Mouse (Mus musculus) layer of hippocampus, adult 8-10 months (tissue): Measurements from ENCODE around the gene Tyms. TPM values are rescaled to one million over a fixed set of nuclear protein-coding genes. Genes with fewer than 3 reads are reported as not detected.
"Not testable (repeated sequence)": the region's sequence is repeated elsewhere in the genome, so short reads cannot be mapped to it uniquely, and the experiment has no call there.

Experiments used
- DNase-seq, 2 experiments: peaks; one replicate each; pipeline ENCODE4 v3.0.0; 2022; ENCODE audit warnings: low spot score in 2 of 2
- total RNA-seq, 4 experiments: library from RNA; stranded (reverse); gene quantifications; 2 replicates each; pipeline ENCODE4 v1.2.4; 2022

Gene Tyms
- total RNA-seq, 4 experiments from 2014 or later: 4.9 to 9.1 (median 6.2) TPM

DNA sequence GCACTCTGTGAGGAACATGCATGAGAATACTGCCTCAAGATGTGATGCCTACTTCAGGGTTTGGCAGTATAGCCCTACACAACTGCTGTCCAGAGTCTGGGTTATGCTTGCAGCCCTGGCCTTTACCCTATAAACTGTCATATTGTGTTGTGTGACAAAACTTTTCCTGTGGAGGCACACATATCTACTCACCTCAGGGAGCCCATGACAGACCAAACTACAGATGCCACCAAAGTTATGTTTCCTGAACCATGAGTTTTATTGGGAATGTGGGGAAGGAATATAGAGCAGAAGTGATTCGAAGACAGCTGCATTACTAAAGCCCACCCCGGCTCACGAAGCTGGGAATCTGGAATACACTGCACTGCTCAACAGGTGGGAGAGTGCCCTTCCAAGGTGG is 29.9 kb upstream of the Tyms start:
- DNase-seq: no peak

DNA sequence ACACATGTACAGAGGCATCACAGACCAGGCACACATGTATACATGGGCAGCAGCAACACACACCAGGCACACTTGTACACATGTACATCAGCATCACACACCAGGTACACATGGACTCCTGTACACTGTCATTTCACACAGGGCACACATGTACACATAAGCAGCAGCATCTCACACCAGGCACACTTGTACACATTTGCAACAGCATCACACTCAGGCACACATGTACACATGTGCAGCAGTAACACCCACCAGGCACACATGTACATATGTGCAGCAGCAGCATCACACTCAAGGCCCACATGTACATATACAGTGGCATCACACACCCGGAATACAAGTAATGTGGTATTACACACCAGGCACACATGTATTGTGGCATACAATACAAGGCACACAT is 24.8 kb upstream of the Tyms start:
- no peak for DNase-seq

DNA sequence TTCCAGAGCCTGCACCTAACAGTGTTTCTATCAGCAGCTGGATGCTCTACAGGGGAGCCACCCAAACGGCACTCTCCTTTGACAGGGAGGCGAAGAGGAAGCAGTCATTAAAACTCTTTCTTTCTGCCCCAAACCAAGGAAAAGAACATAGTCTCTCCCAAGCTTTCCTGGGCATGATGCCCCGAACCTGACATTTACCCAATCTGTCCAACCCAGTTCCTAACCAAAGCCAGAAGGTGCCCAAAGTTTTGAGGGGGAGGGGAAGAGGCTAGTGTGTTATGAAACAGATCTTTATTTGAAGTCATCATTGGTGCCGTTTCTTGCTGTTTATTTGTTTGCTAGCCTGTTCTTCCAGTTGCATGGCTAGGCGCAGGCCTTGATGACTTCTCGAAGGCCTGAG is 22.3 kb upstream of the Tyms start:
- no peak for DNase-seq

DNA sequence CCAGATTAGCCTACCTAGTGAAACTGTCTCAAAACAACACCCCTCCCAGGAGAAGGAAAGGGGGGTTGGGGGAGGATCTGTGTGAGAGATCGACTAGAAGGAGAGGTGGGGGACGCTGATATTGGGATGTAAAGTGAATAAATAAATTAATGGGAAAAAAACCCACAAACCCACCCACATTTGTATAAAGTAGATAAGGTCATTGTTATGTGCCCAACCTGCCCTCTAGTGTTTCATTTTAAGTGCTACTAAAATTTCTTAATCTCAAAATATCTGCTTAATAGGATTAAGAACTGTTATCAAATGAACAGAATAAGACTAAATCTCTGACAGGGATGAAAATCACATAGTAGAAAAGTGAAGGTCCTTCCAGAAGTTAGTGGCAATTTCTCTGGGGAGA is 21.0 kb upstream of the Tyms start:
- no peak for DNase-seq

DNA sequence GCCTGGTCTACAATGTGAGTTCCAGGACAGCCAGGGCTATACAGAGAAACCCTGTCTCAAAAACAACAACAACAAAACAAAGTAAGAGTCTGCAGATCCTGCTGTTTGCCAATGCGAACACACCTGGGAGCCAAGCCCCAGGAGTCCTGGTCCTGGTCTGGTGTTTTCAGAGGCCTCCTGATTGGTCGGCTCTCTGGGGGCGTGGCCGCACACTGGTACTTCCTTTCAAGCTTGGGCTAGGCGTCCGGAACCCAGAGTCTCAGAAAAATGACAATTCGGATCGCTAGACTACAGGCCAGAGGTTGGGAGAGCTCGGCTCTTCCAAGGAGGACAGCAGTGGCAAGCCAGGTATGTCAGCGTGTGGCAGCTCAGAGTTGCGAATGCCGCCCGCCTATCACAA is 19.3 kb upstream of the Tyms start:
- no peak for DNase-seq

DNA sequence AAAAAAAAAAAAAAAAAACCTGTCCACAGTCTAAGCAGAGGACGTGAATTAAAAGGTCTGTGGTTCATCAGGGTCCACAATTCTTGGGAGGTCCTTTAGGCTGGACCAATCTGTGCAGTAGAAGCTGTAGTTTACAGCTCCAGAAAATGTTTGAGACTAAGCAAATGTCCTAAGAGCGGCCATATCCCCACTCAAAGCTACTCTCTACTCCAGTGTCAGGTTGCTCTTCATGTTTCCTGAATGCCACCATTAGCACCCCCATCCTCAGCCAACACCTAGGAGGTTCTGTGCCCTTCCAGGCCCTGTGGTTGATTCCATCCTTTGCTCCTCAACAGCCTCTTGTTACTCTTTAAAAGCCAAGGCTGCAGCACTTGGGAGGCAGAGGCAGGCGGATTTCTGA is 1.0 kb downstream of the Tyms start:
- DNase-seq: no peak

DNA sequence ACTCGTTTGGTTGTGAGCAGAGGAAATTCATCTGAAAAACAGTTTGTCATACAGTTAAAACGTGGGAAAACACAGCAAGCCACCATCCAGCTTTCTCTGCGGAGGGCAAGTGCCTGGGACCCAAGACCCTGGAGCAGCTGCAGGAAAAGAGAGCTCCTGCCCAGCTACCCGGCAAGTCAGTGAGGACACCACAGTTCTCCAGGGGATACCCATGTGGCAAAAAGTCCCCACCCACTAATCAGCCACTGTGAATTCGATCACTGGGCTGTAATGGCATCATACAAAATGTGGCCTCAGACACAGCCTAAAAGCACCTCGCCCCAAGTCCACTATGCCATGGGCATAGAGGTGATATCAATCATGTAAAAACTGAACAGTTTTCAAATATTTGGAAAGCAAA is 1.7 kb downstream of the Tyms start:
- DNase-seq: no peak

DNA sequence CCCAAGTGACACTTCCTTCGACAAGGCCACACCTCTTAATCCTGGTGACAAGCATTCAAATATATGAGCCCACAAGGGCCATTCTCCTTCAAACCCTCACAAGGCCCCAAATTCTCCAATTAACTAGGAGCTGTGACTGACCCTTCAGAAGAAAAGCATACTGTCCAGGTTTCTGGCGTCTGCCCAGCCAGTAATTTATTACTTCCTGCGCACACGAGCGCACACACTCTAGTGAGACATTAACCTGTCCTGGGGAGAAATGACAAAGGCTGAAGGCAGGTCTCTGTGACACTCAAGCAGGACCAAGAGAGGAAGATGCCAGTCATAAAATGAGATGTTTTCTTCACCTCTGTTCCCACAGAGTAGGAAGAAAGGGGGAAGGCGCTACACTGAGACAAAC is 5.7 kb downstream of the Tyms start:
- DNase-seq: no peak

DNA sequence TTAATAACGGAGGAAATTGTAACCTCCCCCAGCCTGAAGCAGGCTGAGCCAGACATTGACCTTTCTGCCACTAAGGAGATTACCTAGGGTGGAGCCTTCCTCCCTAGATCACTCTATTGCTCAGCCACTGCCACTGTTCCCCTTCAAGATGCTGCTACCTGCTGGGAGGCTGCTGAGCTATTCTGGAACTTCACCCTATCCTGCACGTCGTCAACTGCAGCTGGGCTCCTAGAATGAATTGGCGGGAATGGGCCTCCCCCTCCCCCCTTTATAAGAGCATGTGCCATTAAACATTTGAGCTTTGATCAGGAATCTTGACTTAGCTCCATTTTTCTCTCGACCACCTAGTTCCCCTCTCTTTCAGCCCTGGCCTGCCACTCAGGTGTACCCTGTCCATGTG is 13.8 kb downstream of the Tyms start:
- not testable (repeated sequence) for DNase-seq

DNA sequence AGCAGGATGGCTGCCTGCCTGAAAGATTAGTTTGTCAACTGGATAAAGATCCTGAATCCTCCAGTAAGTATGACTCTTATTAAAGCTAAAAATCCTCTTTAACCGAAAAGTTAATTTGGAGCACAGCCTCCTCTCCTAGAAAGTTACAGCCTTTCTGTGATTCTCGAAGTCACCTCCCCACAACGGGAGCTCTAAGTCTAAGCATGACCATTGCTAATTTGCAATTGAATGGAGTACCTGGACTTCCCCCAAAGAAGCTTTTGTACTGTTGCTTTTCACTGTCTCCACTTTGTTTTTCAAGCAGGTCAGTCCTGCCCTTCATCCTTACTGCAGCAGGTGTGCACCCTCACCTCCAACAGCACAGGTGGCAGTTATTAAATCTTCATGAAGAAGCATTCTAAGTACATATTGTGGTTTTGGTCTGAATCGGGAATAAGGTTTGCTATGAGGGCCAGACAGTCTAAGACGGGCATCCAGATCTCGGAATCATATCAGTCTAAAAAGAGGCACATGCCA is 15.1 kb downstream of the Tyms start:
- DNase-seq: no peak

DNA sequence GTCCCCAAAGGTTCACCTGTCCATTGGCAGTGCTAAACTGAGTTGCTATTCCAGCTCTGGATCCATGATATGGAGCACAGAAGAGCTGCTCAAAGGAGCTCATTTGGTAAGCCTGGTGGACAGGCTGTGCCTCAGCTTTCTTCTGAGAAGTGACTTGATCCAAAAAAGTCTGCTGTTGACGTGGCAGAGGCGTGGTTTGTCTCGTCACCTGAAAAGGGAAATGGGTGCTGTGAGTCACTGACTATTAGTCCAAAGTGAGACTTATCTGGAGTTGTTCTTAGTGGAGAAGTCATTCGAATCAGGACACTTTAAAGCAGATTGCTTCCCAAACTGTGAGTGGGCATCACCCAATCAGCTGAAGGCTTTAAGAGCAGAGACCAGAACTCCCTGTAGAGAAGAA is 33.6 kb downstream of the Tyms start:
- DNase-seq: not testable (repeated sequence)

DNA sequence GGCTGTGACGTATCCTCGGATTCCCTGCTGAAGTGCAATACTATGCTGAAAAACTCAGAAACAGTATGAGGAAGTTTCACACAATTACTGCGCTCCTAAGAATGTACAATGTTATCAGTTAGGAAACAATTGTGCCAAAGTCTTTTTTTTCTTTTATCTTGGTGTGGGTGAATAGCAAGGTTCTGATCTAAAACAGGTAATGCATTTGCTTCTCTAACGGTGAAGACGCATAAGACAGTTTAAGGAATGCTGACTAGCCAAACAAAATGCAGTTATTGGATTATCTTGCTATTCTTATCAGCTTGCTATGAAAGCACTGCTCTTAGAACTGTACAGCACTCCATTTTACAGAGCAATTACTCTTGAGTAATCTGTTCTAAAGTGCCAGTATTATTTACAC is 34.1 kb downstream of the Tyms start:
- DNase-seq: not testable (repeated sequence)

DNA sequence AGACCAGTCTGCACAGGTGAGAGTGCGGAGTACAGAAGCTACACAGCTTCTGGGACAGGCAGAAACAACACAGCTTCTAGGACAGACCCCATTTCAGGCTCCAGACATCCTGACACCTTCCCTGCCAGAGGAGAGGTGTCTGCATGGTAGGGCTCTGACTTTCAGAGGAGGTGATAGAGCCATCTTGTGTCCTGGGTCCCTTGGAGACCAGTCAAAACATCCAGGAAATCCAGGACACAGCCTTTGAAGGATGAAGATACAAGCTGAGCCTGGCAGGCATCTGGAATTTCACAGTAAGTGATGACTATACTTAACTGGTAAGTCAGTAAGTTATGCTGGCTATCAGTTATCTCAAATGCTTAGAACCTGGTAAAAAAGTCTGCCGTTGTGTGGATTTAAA is 36.3 kb downstream of the Tyms start:
- DNase-seq: not testable (repeated sequence)

DNA sequence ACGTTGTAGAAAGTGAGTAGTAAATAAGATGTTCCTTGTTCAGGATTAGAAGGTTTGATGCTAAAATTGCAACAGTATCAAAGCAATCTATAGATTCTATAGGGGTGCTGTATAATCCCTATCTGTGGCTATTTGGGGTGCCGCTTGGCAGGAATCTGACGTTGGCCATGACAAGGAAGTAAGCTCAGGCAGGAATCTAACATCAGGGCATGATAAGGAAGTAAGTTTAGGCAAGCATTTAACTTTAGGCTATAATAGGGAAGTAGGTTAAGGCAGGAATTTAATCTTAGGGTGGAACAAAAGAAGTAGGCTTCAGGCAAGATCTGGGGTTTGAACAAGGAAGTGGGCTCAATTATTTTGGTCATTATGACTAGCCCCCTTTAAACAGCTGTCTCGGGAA is 37.6 kb downstream of the Tyms start:
- DNase-seq: not testable (repeated sequence)

DNA sequence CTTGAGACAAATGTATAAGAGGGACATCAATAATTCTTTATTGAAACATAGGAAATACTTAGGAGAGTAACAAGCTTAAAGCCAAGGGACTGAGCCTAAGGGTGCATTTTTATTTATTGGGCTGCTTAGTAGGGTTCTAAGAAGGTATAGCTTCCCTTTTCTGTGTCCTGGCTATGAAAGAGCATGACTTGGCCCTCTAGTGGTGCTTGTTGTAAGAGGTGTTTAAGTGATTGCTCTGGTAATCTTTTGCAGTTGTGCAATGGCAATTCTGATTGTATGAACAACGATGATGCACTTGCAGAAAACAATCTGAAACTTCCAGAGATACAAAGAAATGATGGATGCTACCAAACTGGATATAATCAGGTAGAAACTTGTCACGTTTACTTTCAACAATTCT is 58.8 kb downstream of the Tyms start:
- DNase-seq: no peak

DNA sequence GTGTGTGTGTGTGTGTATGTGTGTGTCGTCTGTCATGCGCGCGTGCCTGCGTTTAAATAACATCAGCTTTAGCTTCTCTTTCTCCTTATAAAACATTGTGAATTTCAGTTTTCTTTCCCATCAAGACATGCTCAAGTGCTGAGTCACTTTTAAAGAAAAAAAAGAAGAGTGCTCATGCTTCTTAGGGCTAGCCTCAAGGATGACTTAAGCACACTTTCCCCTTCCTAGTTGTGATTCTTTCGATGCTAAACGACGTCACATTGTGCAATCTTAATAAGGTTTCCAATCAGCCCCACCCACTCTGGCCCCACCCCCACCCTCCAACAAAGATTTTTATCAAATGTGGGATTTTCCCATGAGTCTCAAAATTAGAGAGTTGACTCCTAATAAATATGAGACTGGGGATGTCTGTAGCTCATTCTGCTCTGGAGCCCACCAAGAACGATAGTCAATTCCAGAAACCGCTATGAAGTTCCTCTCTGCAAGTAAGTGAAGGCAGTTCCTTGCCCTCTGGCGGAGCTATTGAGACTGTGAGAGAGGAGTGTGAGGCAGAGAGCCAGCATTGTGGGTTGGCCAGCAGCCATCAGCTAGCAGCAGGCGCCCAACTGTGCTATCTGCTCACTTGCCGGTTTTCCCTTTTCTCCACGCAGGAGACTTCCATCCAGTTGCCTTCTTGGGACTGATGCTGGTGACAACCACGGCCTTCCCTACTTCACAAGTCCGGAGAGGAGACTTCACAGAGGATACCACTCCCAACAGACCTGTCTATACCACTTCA is 60.5 kb downstream of the Tyms start, which contains the start of gene Il6:
Il6 (plus strand) TSS at position 389 of the 778 bp plus-strand sequence.
- peak; percentile 80 to 90 for DNase-seq

Other genes starting within 250 kb of the Tyms start
- gene Il6, start 60.5 kb downstream of the Tyms start, total RNA-seq: not detected
- 10 to 100 TPM; 13.2 to 14.3 (median 13.7) TPM for gene Garem2, start 31.5 kb upstream of the Tyms start, total RNA-seq
- 1 to 10 TPM; 2.0 to 3.2 (median 3.0) TPM for gene 3110082J24Rik, start 32.5 kb upstream of the Tyms start, total RNA-seq
- gene Hadha, start 81.5 kb upstream of the Tyms start, total RNA-seq: 10 to 100 TPM; 73.3 to 81.8 (median 74.5) TPM
- 100 to 1,000 TPM in 2 of 4 experiments, 10 to 100 TPM in 2; 85.7 to 106 (median 100) TPM for gene Hadhb, start 81.6 kb upstream of the Tyms start, total RNA-seq
- not detected for gene Adgrf3, start 132.1 kb upstream of the Tyms start, total RNA-seq
- 10 to 100 TPM; 39.2 to 50.7 (median 43.3) TPM for gene Selenoi, start 159.0 kb upstream of the Tyms start, total RNA-seq
- gene Drc1, start 207.8 kb upstream of the Tyms start, total RNA-seq: 10 to 100 TPM in 3 of 4 experiments, 1 to 10 TPM in 1; 9.7 to 13.9 (median 11.4) TPM